Comparison of ENCODE assay signal across 16 mouse cellular contexts in the genomic region with DNA sequence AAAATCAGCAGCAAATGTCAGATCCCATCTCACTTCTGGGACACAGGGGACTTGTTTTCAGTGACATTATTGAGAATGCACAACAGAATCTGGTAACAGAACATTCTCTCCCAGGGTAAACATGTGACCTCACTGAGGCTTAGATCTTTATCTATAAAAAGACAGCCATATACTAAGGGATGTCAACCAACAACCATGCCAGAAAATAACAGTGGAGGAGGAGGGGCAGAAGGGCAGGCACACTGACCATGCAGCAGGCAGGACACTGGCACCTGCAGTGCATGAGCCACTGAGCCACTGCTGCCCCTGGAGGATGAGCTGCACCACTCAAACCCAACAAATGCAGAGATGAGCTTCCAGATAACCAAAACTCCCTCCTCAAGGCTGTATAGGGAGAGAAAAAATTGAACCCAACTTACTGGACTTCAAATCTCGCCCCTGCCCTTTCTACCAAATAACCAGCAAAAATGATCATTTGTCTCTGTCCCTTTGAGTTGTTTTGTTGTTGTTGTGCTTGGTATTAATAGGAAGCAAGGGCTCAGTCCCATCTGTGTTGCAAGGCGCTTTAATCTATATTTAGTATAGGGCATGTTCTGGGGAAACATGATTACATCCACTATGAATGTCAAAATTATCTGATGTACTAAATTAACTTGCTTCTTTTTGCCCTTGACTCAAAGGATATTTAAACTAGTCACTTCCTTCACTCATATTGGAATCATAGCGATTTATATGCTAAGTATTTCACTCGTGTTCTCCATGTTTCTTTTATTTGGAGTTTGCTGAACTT.
"Had no signal": no experiment of that assay in that cellular context is flagged by ENCODE, and none has a peak within 500 bp of the region (broad histone marks: within the 10 kb centered on the region; RNA-seq: fewer than 3 reads in every experiment).

No protein-coding gene starts in this region.

- DNase-seq: kidney, adult 2 months; kidney, postnatal 14 days; left cerebral cortex, postnatal 4 days; liver, embryonic 13.5 days; lung, adult 18-20 months; lung, postnatal 10 days; lung, postnatal 4 days; retina, postnatal 1 day; right cerebral cortex, postnatal 4 days; thymus, adult 2 months; thymus, postnatal 25 days had no signal

- H3K4me1 ChIP-seq: stomach, embryonic 15.5 days had no signal

- H3K9ac ChIP-seq: kidney, embryonic 15.5 days; liver, embryonic 13.5 days; midbrain, embryonic 12.5 days; neural tube, embryonic 13.5 days; stomach, embryonic 15.5 days had no signal

- H3K27ac ChIP-seq: kidney, embryonic 15.5 days; liver, embryonic 13.5 days; midbrain, embryonic 12.5 days; neural tube, embryonic 13.5 days; stomach, embryonic 15.5 days had no signal

- H3K4me3 ChIP-seq: kidney, embryonic 15.5 days; liver, embryonic 13.5 days; midbrain, embryonic 12.5 days; neural tube, embryonic 13.5 days; stomach, embryonic 15.5 days had no signal

- H3K9me3 ChIP-seq: kidney, embryonic 15.5 days; liver, embryonic 13.5 days; midbrain, embryonic 12.5 days; neural tube, embryonic 13.5 days; stomach, embryonic 15.5 days had no signal

- H3K4me2 ChIP-seq: kidney, embryonic 15.5 days; liver, embryonic 13.5 days; midbrain, embryonic 12.5 days; neural tube, embryonic 13.5 days; stomach, embryonic 15.5 days had no signal

- ATAC-seq: midbrain, embryonic 16.5 days had no signal

- H3K36me3 ChIP-seq: kidney, embryonic 15.5 days; stomach, embryonic 15.5 days had no signal

- H3K27me3 ChIP-seq: kidney, embryonic 15.5 days; liver, embryonic 13.5 days; midbrain, embryonic 12.5 days; neural tube, embryonic 13.5 days; stomach, embryonic 15.5 days had no signal
